8 mouse cellular contexts compared by ENCODE assay signal in the genomic region with DNA sequence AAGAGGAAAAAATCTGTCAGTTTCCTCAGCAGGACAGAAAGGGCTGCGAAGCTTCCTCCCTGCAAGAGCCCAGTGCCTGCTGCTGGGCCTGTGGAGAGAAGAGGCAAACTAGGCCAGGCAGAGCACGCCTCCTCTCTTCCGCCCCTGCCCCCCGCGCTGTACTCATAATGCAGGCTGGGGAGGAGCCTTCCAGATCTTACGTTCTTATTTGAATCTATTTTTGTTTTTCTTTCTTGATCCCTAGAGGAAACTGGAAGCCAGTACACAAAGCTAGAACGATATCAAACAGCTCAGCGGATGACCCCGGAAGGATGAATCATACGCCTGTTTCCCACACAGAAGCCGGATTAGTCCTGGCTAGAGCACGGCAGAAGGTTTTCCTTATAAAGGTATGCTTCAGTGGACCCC.
DNase-seq lines count a peak whose midpoint lies in the region; ATAC-seq lines count a peak whose summit lies in the region.

No protein-coding gene starts in this region.

- no peaks in the 10 kb centered on the region for H3K27me3 ChIP-seq in intestine, embryonic 14.5 days (replicated peaks; ENCODE audit: control insufficient read depth, insufficient read depth, low read length)
- H3K27me3 ChIP-seq in limb, embryonic 10.5 days (ENCODE audit: low read depth, poor library complexity, severe bottlenecking), result no peaks in the 10 kb centered on the region

- 9% methylated on average over 12 of the region's 12 CpGs for WGBS in intestine, embryonic 14.5 days
- 19% methylated on average over 12 of the region's 12 CpGs for WGBS in limb, embryonic 10.5 days

- H3K36me3 ChIP-seq in intestine, embryonic 14.5 days (ENCODE audit: control insufficient read depth, insufficient read depth, low read length), result no peaks in the 10 kb centered on the region
- H3K36me3 ChIP-seq in limb, embryonic 10.5 days, result no peaks in the 10 kb centered on the region

- H3K27ac ChIP-seq in intestine, embryonic 14.5 days (ENCODE audit: low read depth), result peak overlapping the region; percentile 43
- H3K27ac ChIP-seq in limb, embryonic 10.5 days, result peak overlapping the region; percentile 72

- peak overlapping the region; percentile 16; the same call in 1 of the 2 replicates for H3K4me3 ChIP-seq in intestine, embryonic 14.5 days (ENCODE audit: low read depth, low read length)
- peak overlapping the region; percentile 43 for H3K4me3 ChIP-seq in limb, embryonic 10.5 days

- H3K9me3 ChIP-seq in intestine, embryonic 14.5 days (ENCODE audit: control insufficient read depth, low read length), result no peaks in the 10 kb centered on the region
- H3K9me3 ChIP-seq in limb, embryonic 10.5 days (replicated peaks), result no peaks in the 10 kb centered on the region

- ATAC-seq in common myeloid progenitor, adult 5-6 weeks (replicated peaks; ENCODE audit: low read depth, poor library complexity, severe bottlenecking), result peak; percentile 82
- peak; percentile 71; the same call in 1 of the 2 replicates for ATAC-seq in intestine, embryonic 14.5 days (replicated peaks; ENCODE audit: low FRiP score, low TSS enrichment, low read depth)

- peak overlapping the region; percentile 29 for H3K9ac ChIP-seq in intestine, embryonic 14.5 days (ENCODE audit: low read length)

- peak; percentile 14 for DNase-seq in spleen, adult 12 weeks (ENCODE audit: low spot score)
- no peak for DNase-seq in spleen, postnatal 4 days (ENCODE audit: low spot score in 2 of 2)
- DNase-seq in gastrocnemius, postnatal 25 days, result peak; percentile 42
- DNase-seq in intestine, embryonic 14.5 days (ENCODE audit: low spot score), result peak; percentile 78
- peak; percentile 58 for DNase-seq in limb, embryonic 10.5 days (ENCODE audit: low spot score)
- peak; percentile 41 for DNase-seq in mesoderm, embryonic 11.5 days (ENCODE audit: low read depth, low spot score)
- DNase-seq in right cerebral cortex, postnatal 4 days, result peak; percentile 19

- H3K4me2 ChIP-seq in intestine, embryonic 14.5 days (ENCODE audit: low read length), result peak overlapping the region; percentile 53

- H3K4me1 ChIP-seq in intestine, embryonic 14.5 days (replicated peaks; ENCODE audit: control insufficient read depth, insufficient read depth, low read length), result 0 out of 2 replicates have a peak, but pooled peaks cover 4% of the 10 kb centered on the region
- peaks cover 6% of the 10 kb centered on the region for H3K4me1 ChIP-seq in limb, embryonic 10.5 days

Comparison
In these comparisons a context has a peak if more than half of its experiments do, and no peak if none do; other contexts are left out.
1. DNase-seq: peak in spleen, adult 12 weeks (single experiment), gastrocnemius, postnatal 25 days (single experiment), intestine, embryonic 14.5 days (single experiment), limb, embryonic 10.5 days (single experiment), mesoderm, embryonic 11.5 days (single experiment) and right cerebral cortex, postnatal 4 days (single experiment); none in spleen, postnatal 4 days (0 of 2).